Mouse (Mus musculus) layer of hippocampus, adult 9-11 months (tissue): ENCODE results near the gene Mphosph10.

Experiments
- DNase-seq: peaks from one replicate; pipeline ENCODE4 v3.0.0; 2022

Gene Mphosph10

DNA sequence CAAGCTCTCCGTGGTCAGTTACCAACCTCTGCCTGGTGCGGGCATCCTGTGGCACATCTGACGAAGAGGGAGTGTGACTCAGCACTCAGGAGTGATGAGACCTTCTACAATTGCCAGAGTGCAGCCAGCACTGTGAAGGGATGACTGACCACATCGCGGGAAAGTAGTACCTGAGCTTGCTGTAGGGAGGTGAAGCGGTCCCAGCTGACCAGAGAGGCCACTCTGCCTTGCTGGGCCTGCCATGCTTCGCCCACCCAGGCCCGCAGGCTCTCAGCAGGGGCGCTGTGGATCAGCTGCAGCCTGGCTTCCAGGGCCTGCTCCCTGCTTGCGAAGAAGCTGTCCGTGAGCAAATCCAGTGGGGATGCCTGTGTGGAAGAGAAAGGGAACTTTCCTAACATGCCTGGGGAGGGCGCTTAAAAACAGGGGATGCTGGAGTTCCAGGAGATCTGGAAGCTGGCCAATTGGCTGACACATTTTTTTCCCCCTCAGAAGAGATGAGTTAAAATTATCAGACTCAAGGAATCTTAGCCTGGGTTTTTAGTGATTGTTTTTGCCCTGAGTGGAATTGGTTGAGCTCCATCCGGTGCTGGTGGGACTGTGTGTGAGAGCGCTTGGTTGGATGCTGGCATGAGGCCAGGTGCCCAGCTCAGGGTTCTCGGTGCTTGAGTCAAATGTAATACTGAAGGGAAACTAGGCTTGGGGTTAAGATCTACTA lies 42.8 kb downstream of the Mphosph10 start:
- DNase-seq: no peak

GRCm38 (mm10) chr7:64347813-64348212 lies 44.3 kb downstream of the Mphosph10 start:
- DNase-seq: no peak

DNA sequence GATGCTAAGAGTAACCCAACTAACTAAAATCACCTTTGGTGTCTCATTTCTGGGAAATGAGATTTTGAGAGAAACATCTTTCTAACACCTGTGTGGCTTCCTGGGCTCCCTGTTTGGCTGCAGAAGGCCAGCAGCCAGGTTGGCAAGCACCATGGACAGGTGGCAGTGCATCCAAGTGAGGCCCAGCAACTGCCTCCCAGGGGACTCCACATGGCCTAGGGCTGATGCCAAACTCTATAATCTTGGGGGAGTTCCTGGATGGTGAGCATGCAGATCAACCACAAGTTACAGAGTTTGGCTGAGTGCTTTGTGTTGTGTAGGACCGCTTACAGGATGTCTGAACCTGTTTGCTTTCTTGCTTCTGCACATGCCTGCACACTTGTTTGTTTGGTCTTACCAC lies 59.4 kb downstream of the Mphosph10 start:
- no peak for DNase-seq

DNA sequence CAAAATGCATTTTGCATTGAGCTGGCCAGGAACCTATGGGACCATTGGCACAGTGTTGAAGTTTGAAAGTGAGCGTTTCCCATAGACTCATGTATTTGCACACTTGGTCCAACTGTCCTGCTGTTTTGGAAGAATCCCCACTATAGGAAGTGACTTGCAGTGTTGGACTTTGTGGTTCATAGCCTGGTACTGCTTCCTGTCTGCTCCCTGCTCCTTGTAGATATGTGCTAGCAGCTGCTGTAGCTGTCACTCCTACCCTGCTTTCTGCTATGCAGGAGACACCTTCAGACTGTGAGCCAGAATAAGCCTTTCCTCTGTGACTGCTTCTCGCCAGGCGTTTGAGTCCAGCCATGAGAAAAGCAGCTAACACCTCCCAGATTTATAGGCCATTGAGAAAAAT lies 60.8 kb downstream of the Mphosph10 start:
- DNase-seq: no peak

- DNase-seq: no peak
Measured at GRCm38 (mm10) chr7:64327486-64327885, 64.6 kb downstream of the Mphosph10 start.

- DNase-seq: peak; percentile 69
Measured at GRCm38 (mm10) chr7:64326892-64327291, 65.2 kb downstream of the Mphosph10 start.
